Mouse (Mus musculus) splenic B cell, adult 2 months (primary cell): ENCODE measurements around the gene Gmeb1.
"Not testable (repeated sequence)": the region's sequence is repeated elsewhere in the genome, so short reads cannot be mapped to it uniquely, and the experiment has no call there.

ENCODE experiments used
- DNase-seq: peaks from one replicate; pipeline ENCODE4 v3.0.0-alpha.2; 2011; ENCODE audit warnings: low read depth, low spot score
- H3K27me3 ChIP-seq: 2 replicates; pipeline ENCODE4 v1.6.1; 2012; ENCODE audit warnings: mild to moderate bottlenecking, low read length, moderate library complexity, mixed read lengths; ENCODE audit not compliant: control insufficient read depth, poor library complexity, insufficient read depth, severe bottlenecking
- H3K36me3 ChIP-seq: 2 replicates; pipeline ENCODE4 v1.6.1; 2012; ENCODE audit warnings: mild to moderate bottlenecking, low read length, moderate library complexity, mixed read lengths; ENCODE audit not compliant: control insufficient read depth, poor library complexity, insufficient read depth, severe bottlenecking

The Gmeb1 gene

DNA sequence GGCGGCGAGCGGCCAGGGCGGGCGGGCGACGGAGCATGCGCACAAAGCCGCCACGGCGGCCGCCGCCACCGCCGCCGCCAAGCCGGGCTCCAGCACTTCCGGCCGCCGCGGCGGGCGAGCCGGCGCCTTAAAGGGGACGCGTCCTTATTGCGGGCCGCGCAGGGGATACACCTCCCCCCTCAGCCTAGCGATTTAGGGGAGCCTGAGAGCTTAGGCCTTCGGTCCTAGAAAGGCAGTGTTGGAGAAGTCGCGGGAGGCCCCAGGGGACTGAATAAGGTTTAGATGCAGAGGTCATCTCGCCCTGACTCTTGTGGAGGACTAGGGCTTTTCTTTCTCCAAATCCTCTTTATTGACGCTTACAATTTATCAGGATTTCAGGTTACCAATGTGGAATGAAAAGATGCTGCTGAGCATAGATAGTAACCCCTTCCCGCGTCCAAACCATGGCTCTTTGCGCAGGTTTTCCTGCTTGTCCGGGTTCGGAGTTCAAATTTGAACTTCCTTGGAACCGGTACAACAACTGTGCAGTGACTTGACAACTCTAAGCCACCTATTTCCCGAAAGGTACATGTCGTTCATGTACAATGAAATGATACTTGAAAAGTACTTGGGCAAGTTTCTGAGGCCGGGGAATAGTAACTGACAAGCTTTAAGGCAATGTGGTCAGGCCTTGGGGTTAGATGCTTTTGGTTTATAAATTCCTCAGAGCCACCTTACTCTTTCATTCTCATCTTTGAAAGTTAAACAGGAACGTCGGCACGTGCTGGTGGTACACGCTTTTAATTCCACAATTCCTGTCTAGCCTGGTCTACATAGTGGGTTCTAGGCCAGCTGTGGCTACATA lies at the start of gene Gmeb1:
Gmeb1 (minus strand) TSS at position 89 of the 844 bp plus-strand sequence.
- no peaks in the 10 kb centered on the region; the same call in 1 of the 2 replicates for H3K27me3 ChIP-seq
- DNase-seq: peak; percentile 84
- H3K36me3 ChIP-seq: no peaks in the 10 kb centered on the region

DNA sequence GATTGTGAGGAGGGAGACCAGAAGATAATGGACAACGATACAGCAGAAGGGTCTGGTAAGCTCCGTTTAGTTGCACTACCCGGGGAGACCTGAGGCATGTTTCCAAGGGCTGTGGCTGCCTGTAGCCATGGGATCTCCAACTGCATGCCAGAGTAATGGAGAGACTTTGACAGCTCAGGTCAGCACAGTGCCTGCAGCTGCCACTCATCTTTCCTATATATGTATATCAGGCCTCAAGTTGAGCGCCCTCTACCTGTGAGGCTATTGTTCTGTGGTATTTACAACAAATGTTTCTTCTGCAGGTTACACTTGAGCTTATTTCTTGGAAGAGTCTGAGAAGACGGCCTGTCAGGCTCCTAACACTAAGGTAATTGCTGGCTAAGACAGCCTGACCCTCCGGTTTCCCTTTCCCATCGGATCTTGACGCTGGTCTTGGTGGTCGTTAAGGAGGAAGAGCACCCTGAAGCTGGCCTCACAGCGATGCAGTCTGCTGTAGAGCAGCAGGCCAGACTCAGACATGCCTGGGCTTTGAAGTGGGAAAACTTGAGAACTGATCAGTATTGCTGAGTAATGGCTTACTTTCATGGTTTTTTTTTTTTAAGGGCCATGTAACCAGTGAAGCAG lies 48.6 kb upstream of the Gmeb1 start:
- no peaks in the 10 kb centered on the region for H3K27me3 ChIP-seq
- DNase-seq: peak; percentile 83

DNA sequence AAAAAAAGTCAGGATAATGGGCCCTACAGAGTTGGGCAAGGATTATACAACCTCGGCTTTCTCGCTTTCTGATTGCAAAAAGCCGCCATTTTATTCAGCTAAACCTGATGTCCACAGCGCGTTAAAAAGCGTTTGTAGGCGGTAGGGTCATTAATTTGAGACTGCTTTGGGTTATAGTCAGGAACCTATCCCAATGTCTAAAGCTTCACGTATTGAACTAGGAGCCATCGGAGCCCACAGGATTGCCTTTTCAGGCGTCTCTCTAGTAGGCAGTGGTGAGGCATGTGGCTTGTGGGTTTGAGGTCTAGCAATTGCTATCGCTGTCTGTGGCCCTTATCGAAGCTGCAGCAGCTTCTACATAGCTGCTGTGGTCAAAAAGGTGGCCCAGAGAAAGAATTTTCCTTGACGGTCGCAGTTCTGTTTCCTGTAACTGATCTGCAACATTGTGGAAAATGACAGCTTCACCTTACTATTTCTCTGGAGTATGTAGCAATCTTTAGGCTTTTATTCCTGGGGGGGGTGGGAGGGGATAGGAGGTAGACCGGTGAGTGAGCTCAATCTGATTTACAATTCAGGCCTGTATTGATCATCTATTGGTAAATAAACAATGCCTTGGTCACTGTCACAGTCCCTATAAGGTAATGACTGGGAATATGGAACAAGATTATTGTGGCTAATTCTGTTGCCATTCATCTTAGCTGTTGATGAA lies 47.9 kb upstream of the Gmeb1 start:
- Histone ChIP-seq H3K36me3 (peaks cover 13% of the 10 kb centered on the region), H3K27me3 (no peaks in the 10 kb centered on the region)
- DNase-seq: peak; percentile 33

More for the DNA sequence above, 48.6 kb upstream of the Gmeb1 start:
- peaks cover 13% of the 10 kb centered on the region for H3K36me3 ChIP-seq

DNA sequence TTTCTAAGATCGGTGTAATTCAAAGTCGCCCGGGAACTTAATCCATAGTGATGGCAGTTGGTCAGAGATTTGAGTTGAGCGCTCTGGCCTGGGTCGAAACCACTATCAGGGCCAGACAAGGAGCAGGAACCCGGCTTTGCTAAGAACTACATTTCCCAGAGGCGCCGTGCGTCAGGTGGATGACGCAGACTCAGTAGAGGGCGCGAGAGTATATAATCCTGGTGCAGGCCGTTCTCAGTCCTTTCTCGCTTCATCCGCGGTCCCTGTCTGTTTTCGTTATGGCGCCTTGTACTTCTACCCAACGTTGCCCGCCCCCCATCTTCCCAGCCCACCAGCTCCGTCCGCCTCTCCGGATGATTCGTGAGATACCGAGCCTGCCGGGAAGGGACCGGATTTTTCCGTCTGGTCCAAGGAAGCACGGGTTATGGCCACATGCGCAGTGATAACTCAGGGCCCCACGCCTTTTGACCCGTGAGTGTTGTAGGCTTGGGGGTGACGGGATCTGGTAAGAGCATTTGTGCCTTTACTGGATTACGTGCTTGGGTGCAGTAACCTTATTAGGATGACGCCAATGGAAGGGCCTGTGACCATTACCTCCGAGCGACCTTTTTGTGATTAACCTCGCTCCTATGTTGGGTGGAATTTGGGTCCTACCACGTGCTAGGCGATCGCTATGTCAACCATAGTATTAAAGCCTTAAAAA lies 47.2 kb upstream of the Gmeb1 start:
- peak; percentile 95 for DNase-seq
- no peaks in the 10 kb centered on the region for H3K27me3 ChIP-seq
- peaks cover 13% of the 10 kb centered on the region for H3K36me3 ChIP-seq

DNA sequence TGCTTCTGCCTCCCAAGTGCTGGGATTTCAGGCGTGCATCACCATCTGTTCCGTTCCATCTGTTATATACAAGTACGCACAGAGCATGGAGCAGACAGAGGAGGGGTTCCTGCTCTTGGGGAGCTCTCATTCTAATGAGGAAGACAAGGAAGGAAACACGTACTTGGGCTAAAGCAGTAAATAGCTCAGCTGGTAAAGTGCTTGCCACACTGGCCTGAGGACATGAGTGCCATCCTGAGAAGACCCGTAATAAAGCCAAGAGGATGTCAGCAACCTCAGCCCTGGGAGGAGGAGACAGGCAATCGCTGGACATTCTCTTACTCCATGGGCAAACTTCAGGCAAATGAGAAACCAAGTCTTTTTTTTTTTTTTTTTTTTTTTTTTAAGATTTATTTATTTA lies 44.6 kb upstream of the Gmeb1 start:
- DNase-seq: no peak
- H3K27me3 ChIP-seq: no peaks in the 10 kb centered on the region
- peaks cover 6% of the 10 kb centered on the region for H3K36me3 ChIP-seq

DNA sequence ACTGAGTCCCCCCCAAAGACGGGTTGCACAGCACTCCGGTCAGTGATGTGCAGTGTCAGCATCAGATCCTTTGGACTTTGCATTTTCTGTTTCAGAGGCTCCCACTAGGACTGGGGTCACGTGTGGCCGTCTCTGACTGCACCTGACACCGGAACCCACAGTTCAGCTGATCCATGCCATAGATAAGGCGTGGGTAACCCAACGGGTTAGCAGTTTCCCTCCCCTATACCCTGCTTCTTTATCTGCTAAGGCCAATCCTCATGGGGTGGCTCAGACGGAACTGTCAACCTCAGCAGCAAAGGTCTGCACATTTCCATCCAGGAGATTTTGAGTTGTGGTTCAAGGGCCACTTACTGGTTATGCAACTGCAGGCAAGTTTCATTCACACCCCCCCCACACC lies 43.9 kb upstream of the Gmeb1 start:
- Histone ChIP-seq H3K27me3 (no peaks in the 10 kb centered on the region), H3K36me3 (peaks cover 1% of the 10 kb centered on the region; the same call in 1 of the 2 replicates)
- no peak for DNase-seq

DNA sequence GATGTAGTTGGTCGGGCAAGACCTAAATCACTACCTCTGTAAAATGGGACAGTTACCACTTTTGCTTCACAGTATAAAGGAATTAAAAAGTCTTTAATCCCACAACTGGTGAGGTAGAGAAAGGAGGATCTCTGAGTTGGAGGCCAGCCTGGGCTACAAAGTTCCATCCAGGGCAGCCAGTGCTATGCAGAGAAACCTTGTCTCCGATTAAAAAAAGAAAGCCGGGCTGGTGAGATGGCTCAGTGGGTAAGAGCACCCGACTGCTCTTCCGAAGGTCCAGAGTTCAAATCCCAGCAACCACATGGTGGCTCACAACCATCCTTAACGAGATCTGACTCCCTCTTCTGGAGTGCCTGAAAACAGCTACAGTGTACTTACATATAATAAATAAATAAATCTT lies 42.1 kb upstream of the Gmeb1 start:
- not testable (repeated sequence) for H3K27me3 ChIP-seq, DNase-seq, H3K36me3 ChIP-seq

DNA sequence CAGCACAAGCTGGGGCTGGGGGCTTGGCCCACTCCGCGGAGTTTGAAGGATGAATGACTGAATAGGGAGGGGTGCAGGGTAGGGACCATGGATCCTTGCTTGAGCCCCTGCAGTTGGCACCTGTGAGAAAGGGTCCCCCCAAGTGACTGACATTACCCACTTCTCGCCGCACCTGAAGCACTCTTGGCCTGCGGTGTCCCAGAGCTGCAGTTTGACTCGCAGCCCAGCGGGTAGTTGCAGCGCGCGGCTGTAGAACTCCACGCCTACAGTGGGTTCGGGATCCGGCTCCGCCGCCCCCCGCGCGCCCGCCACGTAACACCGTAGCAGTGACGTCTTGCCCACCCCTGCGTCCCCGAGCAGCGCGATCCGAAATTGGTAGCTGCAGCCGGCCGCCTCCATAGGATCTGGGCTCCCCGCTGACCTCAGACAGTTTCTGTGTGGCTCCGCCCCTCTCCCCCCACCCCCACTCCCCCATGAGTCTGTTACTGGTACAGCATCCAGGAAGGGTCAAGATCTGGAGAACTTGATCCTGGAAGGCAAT lies 41.6 kb upstream of the Gmeb1 start, which contains the start of gene Rab42:
Rab42 (minus strand) TSS at position 447 of the 541 bp plus-strand sequence.
- DNase-seq: peak; percentile 63
- Histone ChIP-seq H3K36me3 (no peaks in the 10 kb centered on the region), H3K27me3 (no peaks in the 10 kb centered on the region)

DNA sequence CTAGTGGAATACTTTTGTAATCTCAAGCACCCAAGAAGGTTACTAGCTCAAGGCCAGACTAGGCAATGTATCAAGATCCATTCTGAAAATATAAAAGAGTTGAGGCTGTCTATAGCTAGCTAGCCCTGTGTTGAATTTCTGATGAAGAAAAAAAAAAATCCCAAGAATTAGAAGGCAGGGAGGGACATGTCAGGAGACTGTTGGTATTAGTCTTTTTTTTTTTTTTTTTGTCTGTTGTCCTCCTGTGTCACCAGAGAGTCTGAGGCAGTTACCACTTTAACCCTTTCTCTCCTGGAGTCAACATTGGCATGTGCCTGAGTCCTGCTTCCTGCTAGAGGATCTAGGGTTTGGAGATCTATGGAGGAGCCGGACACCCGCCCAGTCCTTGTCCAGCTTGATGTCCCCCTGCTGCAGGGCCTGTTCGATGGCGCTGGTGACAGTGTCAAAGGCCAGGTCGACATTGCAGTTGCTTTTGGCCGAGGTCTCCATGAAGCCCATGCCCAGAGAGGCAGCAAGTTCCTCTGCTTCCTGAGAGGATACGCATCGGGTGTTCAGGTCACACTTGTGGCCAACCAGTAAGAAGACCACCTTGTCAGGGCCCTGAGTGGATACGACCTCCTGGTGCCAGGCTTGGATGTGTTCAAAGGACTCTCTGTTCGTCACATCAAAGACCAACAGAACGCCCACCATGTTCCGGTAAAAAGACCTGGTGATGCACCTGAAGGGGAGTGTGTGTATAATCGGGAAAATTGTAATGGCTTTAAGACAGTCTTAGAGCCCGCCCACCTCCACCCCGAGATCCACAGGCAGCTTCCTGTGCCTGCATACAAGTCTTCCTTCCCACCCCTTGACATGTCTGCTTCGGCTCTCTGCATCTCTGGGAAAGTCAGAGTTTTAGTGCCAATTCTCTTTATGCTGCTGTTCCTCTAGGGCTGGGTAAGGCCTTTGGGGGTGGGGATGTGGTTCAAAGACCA lies 40.9 kb upstream of the Gmeb1 start:
- DNase-seq: no peak
- Histone ChIP-seq H3K36me3 (no peaks in the 10 kb centered on the region), H3K27me3 (no peaks in the 10 kb centered on the region)

DNA sequence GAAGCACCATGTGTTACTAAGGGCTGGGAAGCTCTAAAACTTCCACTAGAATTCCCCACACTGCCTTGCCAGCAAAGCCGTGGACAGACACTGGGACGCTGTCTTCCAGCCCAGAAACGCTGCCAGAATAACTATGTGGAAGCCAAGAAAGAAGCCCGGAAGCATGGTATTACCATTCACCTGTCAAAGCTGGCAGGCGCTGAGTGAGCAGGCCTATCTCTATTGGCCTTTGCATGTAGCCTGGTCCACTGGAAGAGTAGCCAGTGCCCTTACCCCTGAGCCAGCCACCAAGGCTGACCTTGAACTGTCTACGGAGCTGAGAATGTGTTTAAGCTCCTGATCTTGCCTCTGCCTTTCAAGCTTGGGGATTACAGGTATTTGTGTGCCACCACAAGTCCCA lies 40.1 kb upstream of the Gmeb1 start:
- Histone ChIP-seq H3K27me3 (no peaks in the 10 kb centered on the region), H3K36me3 (no peaks in the 10 kb centered on the region)
- no peak for DNase-seq

DNA sequence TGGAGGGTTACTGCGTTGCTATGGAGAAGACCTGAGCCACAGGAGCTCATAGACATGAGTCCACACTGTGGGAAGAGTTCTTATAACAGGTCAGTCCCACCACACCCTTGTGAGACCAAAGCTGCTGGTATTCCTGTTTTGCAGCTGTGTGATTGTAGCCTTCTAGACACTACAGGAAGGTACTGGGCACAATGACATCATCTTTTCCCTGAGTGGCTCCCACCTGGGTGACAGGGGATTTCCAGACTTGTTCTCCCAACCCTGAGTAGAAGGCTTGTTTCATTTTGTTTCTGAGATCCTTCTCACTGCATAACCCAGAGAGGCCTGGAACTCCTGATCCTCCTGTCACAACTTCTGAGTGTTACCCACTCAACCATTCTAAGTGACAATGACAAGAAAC lies 38.4 kb upstream of the Gmeb1 start:
- H3K36me3 ChIP-seq: no peaks in the 10 kb centered on the region
- no peaks in the 10 kb centered on the region for H3K27me3 ChIP-seq
- no peak for DNase-seq

DNA sequence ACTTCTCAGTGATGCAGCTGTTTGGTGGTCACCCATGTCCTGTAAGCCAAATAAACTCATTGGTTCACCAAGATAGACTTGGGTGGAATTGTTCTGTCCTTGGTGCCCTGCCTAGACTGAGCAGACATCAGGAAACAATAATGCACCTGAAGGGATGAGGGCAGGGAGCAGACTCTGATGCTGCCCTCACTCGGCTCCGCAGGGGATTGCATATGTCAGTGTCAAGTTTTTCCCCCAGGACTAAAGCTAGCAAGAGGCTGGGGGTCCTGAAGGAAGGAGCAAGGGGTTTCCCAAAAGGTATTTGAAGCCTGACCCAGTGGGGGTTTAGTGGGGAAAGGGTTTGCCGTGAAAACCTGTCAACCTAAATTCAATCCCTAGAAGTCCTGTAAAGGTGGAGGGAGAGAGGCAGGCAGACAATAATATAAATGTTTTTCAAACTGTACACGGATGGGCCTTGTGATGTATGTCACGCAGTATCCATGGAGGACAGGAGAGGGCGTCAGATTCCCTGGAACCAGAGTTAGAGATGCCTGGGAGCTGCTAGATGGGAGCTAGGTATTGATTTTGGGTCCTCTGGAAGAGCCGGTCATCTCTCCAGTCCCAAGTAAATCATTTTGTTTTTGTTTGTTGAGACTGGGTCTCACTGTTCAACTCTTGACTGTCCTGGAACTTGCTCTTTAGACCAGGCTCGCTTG lies 34.4 kb upstream of the Gmeb1 start:
- H3K27me3 ChIP-seq: no peaks in the 10 kb centered on the region
- H3K36me3 ChIP-seq: peaks cover 2% of the 10 kb centered on the region
- peak; percentile 19 for DNase-seq

DNA sequence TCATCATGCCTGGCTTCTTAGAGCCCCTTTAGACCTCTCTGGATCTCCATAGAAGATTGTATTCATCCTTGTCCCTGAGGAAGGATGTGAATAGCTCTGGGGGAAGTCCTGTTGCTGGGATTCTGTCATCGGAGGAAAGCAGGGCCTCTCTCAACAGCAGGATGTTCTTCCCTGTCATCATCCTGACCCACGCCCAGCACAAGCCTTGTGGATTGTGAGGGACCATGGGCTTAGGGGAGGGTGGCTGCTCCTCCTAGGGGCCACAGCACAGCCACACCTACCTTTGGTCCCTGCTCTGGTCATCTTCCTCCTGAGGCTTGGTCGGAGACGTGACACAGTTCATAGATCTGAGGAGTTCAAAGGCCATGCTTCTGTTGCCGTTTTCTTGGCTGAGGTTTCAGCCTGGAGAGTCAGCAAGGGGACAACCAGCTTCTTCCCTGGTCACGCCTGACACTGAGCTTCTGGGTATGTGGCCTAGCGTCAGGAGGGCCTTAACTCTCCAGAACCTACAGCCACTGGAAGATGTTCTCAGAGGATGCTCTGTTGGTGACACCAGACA lies 32.4 kb upstream of the Gmeb1 start:
- DNase-seq: no peak
- Histone ChIP-seq H3K27me3 (no peaks in the 10 kb centered on the region), H3K36me3 (peaks cover 3% of the 10 kb centered on the region)
